Mouse (Mus musculus) MEL (cell line): ENCODE measurements at regions not wholly inside any gene's neighbourhood (a gene's known extent, or its start where the extent isn't known, plus 50 kb on each side); places are given as distances from the start of the nearest gene placed in this dataset.
A peak's percentile ranks its signal among the peaks of the same experiment; 100 is the strongest.

ENCODE experiments used
- DNase-seq: peaks from one replicate; pipeline ENCODE4 v3.0.0; 2011; ENCODE audit warnings: low read depth, low spot score
- H3K27ac ChIP-seq: 2 replicates; pipeline ENCODE4 v1.5.1; 2012; ENCODE audit warnings: low read depth, mild to moderate bottlenecking, control low read depth, low read length, moderate library complexity; ENCODE audit not compliant: control insufficient read depth
- H3K27me3 ChIP-seq, 2 experiments: fragments of 150-350 bp in 1 of 2; sonication (generic) in 1 of 2; 2 replicates each; pipeline ENCODE4 v1.6.1; 2012; ENCODE audit warnings: low read length in 2 of 2, mild to moderate bottlenecking in 2 of 2, improper control_type of control experiment in 1 of 2, moderate library complexity in 1 of 2; ENCODE audit not compliant: insufficient read depth in 2 of 2, control insufficient read depth in 1 of 2
- H3K36me3 ChIP-seq, 2 experiments: 2 replicates each; pipeline ENCODE4 v1.6.1; 2012 to 2014; ENCODE audit warnings: low read length in 2 of 2, improper control_type of control experiment in 1 of 2, inconsistent platforms in 1 of 2, mild to moderate bottlenecking in 1 of 2; ENCODE audit not compliant: insufficient read depth in 2 of 2, control insufficient read depth in 1 of 2
- H3K4me1 ChIP-seq, 2 experiments: fragments of 150-350 bp in 1 of 2; sonication (generic) in 1 of 2; 2 replicates each; pipeline ENCODE4 v1.6.1; 2012; ENCODE audit warnings: low read length in 2 of 2, improper control_type of control experiment in 1 of 2, mild to moderate bottlenecking in 1 of 2; ENCODE audit not compliant: insufficient read depth in 2 of 2, control insufficient read depth in 1 of 2
- H3K4me3 ChIP-seq, 2 experiments: fragments of 150-350 bp in 1 of 2; sonication (generic) in 1 of 2; 2 replicates each; pipeline ENCODE4 v1.5.1; 2012; ENCODE audit warnings: low read depth in 2 of 2, low read length in 2 of 2, mild to moderate bottlenecking in 2 of 2, moderate library complexity in 2 of 2, control low read depth in 1 of 2, improper control_type of control experiment in 1 of 2; ENCODE audit not compliant: control insufficient read depth in 1 of 2, insufficient read depth in 1 of 2
- H3K79me2 ChIP-seq: 2 replicates; pipeline ENCODE4 v1.6.1; 2012; ENCODE audit warnings: mild to moderate bottlenecking, low read length, moderate library complexity; ENCODE audit not compliant: control insufficient read depth, poor library complexity, insufficient read depth
- H3K9ac ChIP-seq: 2 replicates; pipeline ENCODE4 v1.6.1; 2012; ENCODE audit warnings: low read depth, mild to moderate bottlenecking, control low read depth, low read length, moderate library complexity; ENCODE audit not compliant: control insufficient read depth, poor library complexity, severe bottlenecking
- H3K9me3 ChIP-seq: fragments of 150-350 bp; sonication (generic); replicated peaks from 2 replicates; pipeline ENCODE4 v1.6.1; 2012; ENCODE audit warnings: mild to moderate bottlenecking, low read length, improper control_type of control experiment, moderate library complexity; ENCODE audit not compliant: insufficient read depth
- BHLHE40 ChIP-seq: IDR thresholded peaks from 2 replicates; pipeline ENCODE4 v1.6.1; 2012; ENCODE audit warnings: low read depth, mild to moderate bottlenecking, inconsistent platforms, low read length, improper control_type of control experiment, borderline replicate concordance
- CHD1 ChIP-seq: IDR thresholded peaks from 2 replicates; pipeline ENCODE4 v1.6.1; 2012; ENCODE audit warnings: low read depth, mild to moderate bottlenecking, inconsistent platforms, low read length, improper control_type of control experiment
- CHD2 ChIP-seq: IDR thresholded peaks from 2 replicates; pipeline ENCODE4 v1.6.1; 2011; ENCODE audit warnings: low read length, improper control_type of control experiment
- CTCF ChIP-seq, 3 experiments: IDR thresholded peaks in 2 of 3; conservative IDR thresholded peaks in 1 of 3; 2 replicates each; pipeline ENCODE4 v1.5.1; 2011 to 2012; ENCODE audit warnings: low read length in 3 of 3, low read depth in 2 of 3, mild to moderate bottlenecking in 2 of 3, improper control_type of control experiment in 1 of 3, inconsistent platforms in 1 of 3, mixed read lengths in 1 of 3, moderate library complexity in 1 of 3; ENCODE audit not compliant: control insufficient read depth in 1 of 3, insufficient read depth in 1 of 3, poor library complexity in 1 of 3, severe bottlenecking in 1 of 3
- EP300 ChIP-seq, 2 experiments: IDR thresholded peaks; 2 replicates each; pipeline ENCODE4 v1.6.1; 2011; ENCODE audit warnings: improper control_type of control experiment in 2 of 2, low read length in 2 of 2, low read depth in 1 of 2, mild to moderate bottlenecking in 1 of 2
- GABPA ChIP-seq: IDR thresholded peaks from 2 replicates; pipeline ENCODE4 v1.6.1; 2012; ENCODE audit warnings: low read depth, mild to moderate bottlenecking, inconsistent platforms, low read length, improper control_type of control experiment, moderate library complexity
- GATA1 ChIP-seq: IDR thresholded peaks from 2 replicates; pipeline ENCODE4 v1.6.1; 2011; ENCODE audit warnings: low read depth, low read length, improper control_type of control experiment
- JUND ChIP-seq: IDR thresholded peaks from 2 replicates; pipeline ENCODE4 v1.6.1; 2011; ENCODE audit warnings: low read depth, mild to moderate bottlenecking, improper control_type of control experiment, low read length
- MAFK ChIP-seq: IDR thresholded peaks from 2 replicates; pipeline ENCODE4 v1.6.1; 2011; ENCODE audit warnings: low read depth, mild to moderate bottlenecking, low read length, improper control_type of control experiment, borderline replicate concordance
- MAX ChIP-seq: IDR thresholded peaks from 2 replicates; pipeline ENCODE4 v1.6.1; 2011; ENCODE audit warnings: low read length, improper control_type of control experiment
- MEF2A ChIP-seq: IDR thresholded peaks from 2 replicates; pipeline ENCODE4 v1.6.1; 2014; ENCODE audit warnings: low read depth, mild to moderate bottlenecking, inconsistent platforms, low read length, improper control_type of control experiment; ENCODE audit not compliant: poor library complexity, insufficient replicate concordance, severe bottlenecking; ENCODE audit errors: extremely low read depth
- MXI1 ChIP-seq: IDR thresholded peaks from 2 replicates; pipeline ENCODE4 v1.6.1; 2011; ENCODE audit warnings: mild to moderate bottlenecking, low read depth, low read length, improper control_type of control experiment
- MYB ChIP-seq: IDR thresholded peaks from 2 replicates; pipeline ENCODE4 v1.6.1; 2011; ENCODE audit warnings: mild to moderate bottlenecking, low read depth, low read length, improper control_type of control experiment
- MYC ChIP-seq: IDR thresholded peaks from 2 replicates; pipeline ENCODE4 v1.6.1; 2011; ENCODE audit warnings: low read depth, mild to moderate bottlenecking, low read length, improper control_type of control experiment, moderate library complexity
- NRF1 ChIP-seq: IDR thresholded peaks from 2 replicates; pipeline ENCODE4 v1.6.1; 2014; ENCODE audit warnings: low read depth, mild to moderate bottlenecking, inconsistent platforms, low read length, improper control_type of control experiment, moderate library complexity; ENCODE audit not compliant: poor library complexity, insufficient read depth, severe bottlenecking
- POLR2A ChIP-seq, 2 experiments: IDR thresholded peaks; 2 replicates each; pipeline ENCODE4 v1.6.1; 2011 to 2012; ENCODE audit warnings: low read length in 2 of 2, mild to moderate bottlenecking in 2 of 2, control low read depth in 1 of 2, improper control_type of control experiment in 1 of 2, low read depth in 1 of 2, moderate library complexity in 1 of 2; ENCODE audit not compliant: control insufficient read depth in 1 of 2, insufficient read depth in 1 of 2, poor library complexity in 1 of 2
- POLR2AphosphoS5 ChIP-seq: IDR thresholded peaks from 2 replicates; pipeline ENCODE4 v1.6.1; 2012; ENCODE audit warnings: low read depth, borderline replicate concordance, mild to moderate bottlenecking, inconsistent platforms, low read length, moderate library complexity, mixed read lengths
- RAD21 ChIP-seq: IDR thresholded peaks from 2 replicates; pipeline ENCODE4 v1.6.1; 2011; ENCODE audit warnings: mild to moderate bottlenecking, low read depth, low read length, improper control_type of control experiment
- SIN3A ChIP-seq: IDR thresholded peaks from 2 replicates; pipeline ENCODE4 v1.6.1; 2012; ENCODE audit warnings: low read length, improper control_type of control experiment, inconsistent platforms
- SMC3 ChIP-seq: IDR thresholded peaks from 2 replicates; pipeline ENCODE4 v1.6.1; 2011; ENCODE audit warnings: low read depth, low read length, improper control_type of control experiment
- TBP ChIP-seq: IDR thresholded peaks from 2 replicates; pipeline ENCODE4 v1.8.0; 2011; ENCODE audit warnings: low read depth, low read length, improper control_type of control experiment
- UBTF ChIP-seq: IDR thresholded peaks from 2 replicates; pipeline ENCODE4 v1.6.1; 2012; ENCODE audit warnings: low read depth, mild to moderate bottlenecking, inconsistent platforms, low read length, improper control_type of control experiment, moderate library complexity, borderline replicate concordance; ENCODE audit not compliant: insufficient read depth
- USF2 ChIP-seq, 2 experiments: IDR thresholded peaks; 2 replicates each; pipeline ENCODE4 v1.6.1; 2011 to 2012; ENCODE audit warnings: improper control_type of control experiment in 2 of 2, low read length in 2 of 2, borderline replicate concordance in 1 of 2, inconsistent platforms in 1 of 2, low read depth in 1 of 2, mild to moderate bottlenecking in 1 of 2; ENCODE audit not compliant: insufficient read depth in 1 of 2
- ZC3H11A ChIP-seq: IDR thresholded peaks from 2 replicates; pipeline ENCODE4 v1.6.1; 2012; ENCODE audit warnings: low read depth, mild to moderate bottlenecking, inconsistent platforms, low read length, improper control_type of control experiment
- ZKSCAN1 ChIP-seq: IDR thresholded peaks from 2 replicates; pipeline ENCODE4 v1.6.1; 2012; ENCODE audit warnings: low read depth, mild to moderate bottlenecking, inconsistent platforms, low read length, improper control_type of control experiment, moderate library complexity
- ZMIZ1 ChIP-seq: IDR thresholded peaks from 2 replicates; pipeline ENCODE4 v1.6.1; 2012; ENCODE audit warnings: low read depth, mild to moderate bottlenecking, inconsistent platforms, low read length, improper control_type of control experiment, moderate library complexity
- ZNF384 ChIP-seq: IDR thresholded peaks from 2 replicates; pipeline ENCODE4 v1.6.1; 2012; ENCODE audit warnings: low read depth, mild to moderate bottlenecking, inconsistent platforms, low read length, improper control_type of control experiment

DNA sequence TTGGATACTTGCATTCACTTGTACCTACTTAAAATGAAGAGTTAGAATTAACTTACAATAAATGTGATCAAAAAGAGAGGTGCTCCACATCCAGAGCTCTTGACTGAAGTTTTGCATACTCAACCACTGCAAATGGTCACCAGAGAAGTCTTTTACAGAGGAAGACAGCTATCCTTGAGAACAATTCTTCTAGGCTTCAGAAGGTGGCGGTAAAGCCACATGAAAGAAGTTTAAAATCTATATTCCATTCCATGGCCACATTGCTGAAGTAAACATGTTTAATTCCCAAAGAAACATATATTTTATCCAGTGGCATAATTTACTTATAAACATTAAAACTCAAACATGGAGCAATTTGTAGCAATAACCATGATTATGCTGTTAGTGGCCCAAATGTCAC is 215.1 kb downstream of the Dph6 start:
- no peaks in the 10 kb centered on the region for H3K79me2 ChIP-seq
- peak; percentile 22 for DNase-seq
- H3K36me3 ChIP-seq, result no peaks in the 10 kb centered on the region
- H3K9ac ChIP-seq, result no peak overlapping the region
- H3K27me3 ChIP-seq, result no peaks in the 10 kb centered on the region; a peak in 2 of 4 replicates
- H3K4me3 ChIP-seq, result no peak overlapping the region
- H3K4me1 ChIP-seq, result no peaks in the 10 kb centered on the region
- TF ChIP-seq SIN3A (no peak), CTCF (IDR thresholded peaks at IDR 0.05 in 2 of 3, conservative IDR thresholded peaks at IDR 0.05 in 1 of 3; ENCODE audit: control insufficient read depth in 1 of 3, insufficient read depth in 1 of 3, low read depth in 2 of 3, low read length in 3 of 3, poor library complexity in 1 of 3, severe bottlenecking in 1 of 3) (peak in 1 of 3 experiments; percentile 55; a peak in 2 of 6 replicates), UBTF (no peak), TBP (no peak), NRF1 (no peak), MEF2A (no peak), CHD2 (no peak), ZNF384 (no peak), POLR2A (IDR thresholded peaks at IDR 0.05; ENCODE audit: control insufficient read depth in 1 of 2, insufficient read depth in 1 of 2, low read depth in 1 of 2, low read length in 2 of 2, poor library complexity in 1 of 2) (no peak), ZMIZ1 (no peak), MYC (no peak), POLR2AphosphoS5 (no peak), JUND (no peak), BHLHE40 (no peak), RAD21 (peak; percentile 69), USF2 (IDR thresholded peaks at IDR 0.05; ENCODE audit: borderline replicate concordance in 1 of 2, insufficient read depth in 1 of 2, low read depth in 1 of 2, low read length in 2 of 2) (no peak), MAFK (no peak), EP300 (IDR thresholded peaks at IDR 0.05; ENCODE audit: low read depth in 1 of 2, low read length in 2 of 2) (no peak), SMC3 (peak; percentile 48), MAX (no peak), ZKSCAN1 (no peak), CHD1 (no peak), GABPA (no peak), MXI1 (no peak), MYB (no peak), GATA1 (no peak), ZC3H11A (peak; percentile 17; the same call in 1 of the 2 replicates)
- H3K27ac ChIP-seq, result no peak overlapping the region
- no peaks in the 10 kb centered on the region for H3K9me3 ChIP-seq
